Mouse (Mus musculus) right cerebral cortex, postnatal 14 days (tissue): ENCODE measurements around the gene Klrc1.
"Not testable (repeated sequence)": the region's sequence is repeated elsewhere in the genome, so short reads cannot be mapped to it uniquely, and the experiment has no call there.

ENCODE experiments used
- DNase-seq: peaks from one replicate; pipeline ENCODE4 v3.0.0; 2022

Klrc1 gene

DNA sequence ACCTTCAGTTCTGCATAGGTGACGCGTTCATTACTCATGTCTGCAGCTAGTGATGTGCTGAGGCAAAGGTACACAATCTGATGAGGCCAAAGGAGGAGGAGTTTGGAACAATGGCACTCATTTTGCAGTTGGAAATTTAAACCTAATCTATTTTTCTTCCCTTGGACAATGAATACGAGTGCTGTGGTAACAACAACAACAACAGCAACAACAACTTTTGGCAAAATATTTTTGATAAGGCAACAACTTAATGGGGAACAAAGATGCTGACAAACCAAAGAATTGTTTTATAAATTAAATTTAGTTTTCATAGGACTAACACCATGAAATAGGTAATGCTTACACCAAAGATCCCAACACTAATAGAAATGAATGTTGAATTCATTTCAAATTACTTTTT lies at the start of gene Klrc1:
Gene Klrc1 (minus strand): TSS at position 101 of the 400 bp plus-strand sequence.
- no peak for DNase-seq

DNA sequence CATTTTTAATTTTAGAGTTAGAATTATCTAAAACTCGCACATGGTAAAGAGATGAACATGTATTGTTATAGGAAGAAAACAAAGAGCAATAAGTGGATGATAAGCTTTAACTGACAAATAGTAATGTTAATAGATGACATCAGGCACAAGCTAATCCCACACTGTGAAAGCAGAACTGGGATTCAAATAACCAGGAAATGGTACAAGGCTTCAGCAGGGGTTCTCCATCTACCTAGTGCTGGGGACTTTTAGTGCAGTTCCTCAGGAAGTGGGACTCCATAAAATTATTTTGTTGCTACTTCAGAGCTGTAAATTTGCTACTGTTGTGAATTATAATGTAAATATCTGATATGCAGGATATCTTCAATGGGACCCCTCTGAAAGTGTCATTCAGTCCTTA lies 48.5 kb upstream of the Klrc1 start:
- no peak for DNase-seq

DNA sequence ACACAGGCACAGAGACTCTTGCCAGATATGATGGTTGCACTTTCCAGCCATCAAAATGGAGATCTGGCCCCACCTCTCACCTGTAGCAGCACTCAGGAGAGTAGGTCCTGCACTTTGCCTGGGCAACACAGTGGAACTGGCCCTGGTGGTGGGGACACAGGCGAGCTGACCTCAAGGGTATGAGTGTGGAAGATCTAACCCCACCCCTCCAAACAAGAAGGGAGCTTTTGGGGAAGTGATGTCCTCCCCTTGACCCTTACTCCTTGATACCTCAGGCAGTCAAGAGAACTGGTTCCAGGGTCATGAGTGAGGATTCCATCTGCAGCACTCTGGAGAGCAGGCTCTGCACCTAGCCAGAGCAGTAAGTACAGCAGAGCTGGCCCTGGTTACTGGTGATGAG lies 42.6 kb upstream of the Klrc1 start:
- no peak for DNase-seq

DNA sequence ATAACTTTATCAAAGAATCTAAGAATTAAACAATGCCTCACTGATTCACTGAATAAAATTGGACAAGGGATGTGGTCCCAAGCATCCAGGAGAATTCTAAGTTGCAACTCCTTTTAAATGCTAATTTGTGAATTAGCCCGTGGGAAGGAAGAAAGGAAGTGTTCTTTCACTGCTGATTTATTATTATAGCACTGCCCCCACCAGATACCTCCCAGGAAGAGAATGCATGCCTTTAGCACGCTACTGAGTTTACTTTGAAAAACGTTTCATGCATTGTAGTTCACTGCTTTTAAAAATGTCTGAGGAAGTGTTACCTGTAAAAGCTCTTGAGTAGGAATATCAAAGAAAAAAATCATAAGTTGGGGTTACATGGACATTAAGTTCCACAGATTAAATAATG lies 41.7 kb upstream of the Klrc1 start:
- no peak for DNase-seq

DNA sequence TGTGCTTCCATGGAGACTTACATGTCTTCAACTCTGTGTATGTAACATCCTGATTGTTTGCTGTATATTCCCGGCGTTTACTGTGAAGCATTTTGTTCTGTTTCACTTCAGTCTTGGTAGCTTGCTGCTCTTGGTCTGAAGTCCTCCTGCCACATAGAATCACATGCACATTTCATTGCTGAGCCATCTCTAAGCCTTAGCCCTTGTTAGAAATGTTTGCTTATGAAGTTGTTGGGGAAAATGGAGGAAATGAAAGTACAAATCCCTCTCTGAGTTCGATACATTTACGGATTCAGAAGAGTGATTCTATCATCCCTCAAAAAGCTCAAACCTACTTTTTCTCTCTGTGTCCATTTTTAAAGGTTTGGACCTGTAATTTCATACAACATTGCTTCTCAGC lies 38.3 kb upstream of the Klrc1 start, which contains the start of gene Klri1:
Gene Klri1 (minus strand): TSS at position 101 of the 400 bp plus-strand sequence.
- no peak for DNase-seq

DNA sequence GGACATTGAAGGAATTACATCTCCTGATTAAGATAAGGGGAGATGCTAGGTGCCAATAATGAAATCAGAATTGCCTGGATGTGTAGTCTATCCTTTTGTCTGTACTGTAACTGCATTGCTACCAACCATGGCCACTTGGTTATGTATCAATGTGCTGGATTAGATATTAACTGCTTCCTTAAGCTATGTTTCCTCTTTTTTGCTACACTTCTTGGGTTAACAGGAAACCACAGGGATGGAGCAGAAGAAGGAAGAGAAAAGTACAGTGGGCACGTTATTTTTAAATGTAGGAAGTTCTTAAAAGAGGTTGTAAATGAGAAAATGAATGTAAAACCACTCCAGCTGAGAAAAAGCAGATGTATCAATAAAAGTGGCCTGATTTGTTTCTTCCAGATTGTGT lies 34.8 kb upstream of the Klrc1 start:
- no peak for DNase-seq

DNA sequence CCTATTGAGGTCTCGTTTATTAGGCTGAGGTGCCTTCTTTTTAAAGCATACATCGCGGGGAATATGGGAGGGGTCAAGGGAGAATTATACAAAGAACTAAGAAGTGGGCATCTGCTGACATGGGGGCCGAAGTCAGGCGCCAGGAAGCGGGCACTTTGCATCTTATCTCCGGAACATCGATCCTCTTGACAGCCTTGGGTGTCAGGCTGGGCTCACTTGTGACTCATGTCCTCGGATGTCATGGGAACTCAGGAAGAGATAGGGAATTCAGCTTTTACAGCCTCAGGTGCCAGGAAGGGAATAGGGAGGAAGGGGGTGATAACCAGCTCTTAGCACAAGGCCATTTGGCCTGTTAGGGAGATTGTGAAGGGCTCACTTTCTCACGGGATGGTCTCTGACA lies 12.7 kb upstream of the Klrc1 start:
- not testable (repeated sequence) for DNase-seq

DNA sequence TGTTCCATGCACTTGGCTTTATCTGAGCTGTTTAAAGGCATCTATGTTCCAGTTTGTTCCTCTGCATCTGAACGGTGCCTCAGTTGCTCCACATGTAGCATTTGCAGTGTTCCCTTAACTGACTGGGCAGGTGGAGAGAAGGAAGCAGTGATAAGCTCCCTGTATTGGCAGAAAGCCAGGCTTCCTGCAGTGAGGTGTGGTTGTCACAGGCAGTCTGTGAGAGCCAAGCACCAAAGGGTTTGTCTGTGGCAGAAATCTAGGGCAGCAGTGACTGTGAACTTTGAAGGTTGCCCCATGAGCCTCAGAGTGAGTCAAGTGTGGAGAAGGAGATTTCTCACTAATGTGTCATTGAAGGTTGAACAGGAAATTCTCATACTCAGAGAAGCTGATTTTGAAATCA lies 1.6 kb upstream of the Klrc1 start:
- DNase-seq: no peak

DNA sequence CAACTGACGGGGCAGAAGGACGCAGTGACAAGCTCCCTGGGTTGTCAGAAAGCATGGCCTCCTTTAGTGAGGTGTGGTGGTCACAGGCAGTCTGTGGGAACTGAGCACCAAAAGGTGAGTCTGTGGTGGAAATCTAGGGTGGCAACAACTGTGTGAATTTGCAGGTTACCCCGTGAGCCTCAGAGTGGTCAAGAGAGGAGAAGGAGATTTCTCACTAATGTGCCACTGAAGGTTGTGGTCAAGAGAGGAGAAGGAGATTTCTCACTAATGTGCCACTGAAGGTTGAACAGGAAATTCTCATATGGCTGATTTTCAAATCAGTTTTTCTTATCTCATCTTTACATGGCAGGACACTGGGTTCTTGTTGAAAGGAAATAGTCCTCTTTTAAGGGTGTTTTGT lies 17.5 kb downstream of the Klrc1 start:
- DNase-seq: not testable (repeated sequence)

DNA sequence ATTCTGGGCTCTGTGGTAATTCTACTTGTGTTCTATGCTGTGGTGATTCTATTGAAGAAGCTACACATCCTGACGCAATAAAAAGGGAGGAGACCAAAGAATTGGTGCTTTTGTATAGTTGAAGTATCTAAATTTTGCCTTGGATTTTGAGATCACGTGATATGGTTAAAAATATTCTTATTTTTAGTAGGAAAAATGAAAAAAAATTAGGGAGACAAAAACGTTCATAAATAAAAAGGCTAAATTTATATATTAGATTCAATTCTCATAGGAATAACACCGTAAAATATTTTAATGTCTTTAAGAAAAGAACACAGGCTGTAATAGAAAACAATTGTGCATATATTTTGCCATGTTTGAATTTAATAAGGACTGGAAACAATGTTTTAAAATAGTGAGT lies 18.2 kb downstream of the Klrc1 start, which contains the start of gene Klrc2:
Gene Klrc2 (minus strand): TSS at position 101 of the 400 bp plus-strand sequence.
- DNase-seq: not testable (repeated sequence)

DNA sequence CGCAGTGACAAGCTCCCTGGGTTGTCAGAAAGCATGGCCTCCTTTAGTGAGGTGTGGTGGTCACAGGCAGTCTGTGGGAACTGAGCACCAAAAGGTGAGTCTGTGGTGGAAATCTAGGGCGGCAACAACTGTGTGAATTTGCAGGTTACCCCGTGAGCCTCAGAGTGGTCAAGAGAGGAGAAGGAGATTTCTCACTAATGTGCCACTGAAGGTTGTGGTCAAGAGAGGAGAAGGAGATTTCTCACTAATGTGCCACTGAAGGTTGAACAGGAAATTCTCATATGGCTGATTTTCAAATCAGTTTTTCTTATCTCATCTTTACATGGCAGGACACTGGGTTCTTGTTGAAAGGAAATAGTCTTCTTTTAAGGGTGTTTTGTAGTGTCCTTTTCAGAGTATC lies 34.7 kb downstream of the Klrc1 start:
- not testable (repeated sequence) for DNase-seq

DNA sequence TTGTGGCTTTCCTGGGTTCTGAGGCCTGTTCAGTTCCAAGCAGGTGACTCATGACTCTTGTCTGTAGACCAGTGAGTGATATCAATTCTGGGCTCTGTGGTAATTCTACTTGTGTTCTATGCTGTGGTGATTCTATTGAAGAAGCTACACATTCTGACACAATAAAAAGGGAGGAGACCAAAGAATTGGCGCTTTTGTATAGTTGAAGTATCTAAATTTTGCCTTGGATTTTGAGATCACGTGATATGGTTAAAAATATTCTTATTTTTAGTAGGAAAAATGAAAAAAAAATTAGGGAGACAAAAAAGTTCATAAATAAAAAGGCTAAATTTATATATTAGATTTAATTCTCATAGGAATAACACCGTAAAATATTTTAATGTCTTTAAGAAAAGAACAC lies 35.5 kb downstream of the Klrc1 start, which contains the start of gene Klrc3:
Gene Klrc3 (minus strand): TSS at position 101 of the 400 bp plus-strand sequence.
- DNase-seq: not testable (repeated sequence)

DNA sequence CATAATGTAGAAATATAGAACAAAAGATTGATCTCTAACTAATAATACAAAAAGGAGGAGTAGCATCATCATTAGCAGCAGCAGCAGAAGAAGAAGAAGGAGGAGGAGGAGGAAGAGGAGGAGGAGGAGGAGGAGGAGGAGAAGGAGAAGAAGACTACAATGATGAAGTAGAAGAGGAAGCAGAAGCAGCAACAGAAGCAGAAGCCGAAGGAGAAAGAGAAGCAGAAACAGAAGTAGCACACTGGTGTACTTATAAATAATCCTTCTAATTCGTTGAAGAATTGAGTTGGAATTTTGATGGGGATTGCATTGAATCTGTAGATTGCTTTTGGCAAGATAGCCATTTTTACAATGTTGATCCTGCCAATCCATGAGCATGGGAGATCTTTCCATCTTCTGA lies 47.7 kb downstream of the Klrc1 start:
- not testable (repeated sequence) for DNase-seq

DNA sequence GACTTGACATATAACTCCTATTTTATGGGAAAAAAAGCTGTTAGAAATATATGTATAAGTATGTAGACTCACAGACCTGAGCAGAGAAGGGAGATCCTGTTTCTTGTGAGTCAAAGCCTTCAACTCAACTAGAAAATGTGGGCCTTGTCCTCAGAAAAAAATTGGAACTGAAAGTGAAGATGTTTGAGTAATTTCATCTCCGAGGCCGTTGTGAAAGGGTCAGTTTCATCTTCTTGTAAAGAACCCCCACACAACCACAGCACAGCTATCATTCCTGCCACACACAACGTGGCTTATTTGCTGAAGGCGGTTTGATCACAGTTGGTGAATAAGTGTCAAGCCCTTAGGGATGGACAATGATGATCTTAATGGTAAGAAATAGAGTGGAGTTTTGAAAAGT lies 55.0 kb downstream of the Klrc1 start, which contains the start of gene Klrk1:
Gene Klrk1 (minus strand): TSS at position 130 of the 400 bp plus-strand sequence.
- no peak for DNase-seq
